Mouse (Mus musculus) kidney, adult 2 months (tissue): ENCODE data around the gene Azi2.

ENCODE experiments used
- CTCF ChIP-seq: fragments of 200-500 bp; conservative IDR thresholded peaks from 2 replicates; pipeline ENCODE4 v1.5.1; 2011; ENCODE audit warnings: low read depth, mild to moderate bottlenecking, control low read depth, low read length, moderate library complexity, mixed read lengths; ENCODE audit not compliant: insufficient read depth, insufficient read length
- POLR2A ChIP-seq: fragments of 200-500 bp; IDR thresholded peaks from one replicate; pipeline ENCODE4 v1.6.1; 2011; ENCODE audit warnings: low read depth, low read length, control low read depth

DNA sequence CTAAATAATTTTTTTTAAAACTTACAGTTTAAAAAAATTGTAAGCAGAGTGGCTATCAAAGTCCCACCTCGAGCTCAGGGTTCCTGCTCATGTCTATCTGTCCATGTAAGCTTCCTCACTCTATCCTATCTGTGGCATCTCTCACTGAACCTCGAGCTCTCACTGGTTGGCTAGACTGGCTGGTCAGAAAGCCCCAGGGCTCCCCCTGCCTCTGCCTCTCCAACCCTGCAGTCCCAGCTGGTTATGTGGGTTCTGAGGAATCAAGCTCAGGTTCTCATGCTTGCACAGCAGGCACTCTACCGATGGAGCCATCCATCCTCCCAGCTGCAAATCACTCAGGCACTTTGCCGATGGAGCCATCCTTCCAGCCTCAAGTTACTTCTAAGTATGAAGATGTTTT is 10.8 kb upstream of the Azi2 start:
- TF ChIP-seq CTCF = no peak
- no peak for TF ChIP-seq POLR2A
